Mouse (Mus musculus) midbrain, embryonic 10.5 days (tissue): ENCODE results near the gene Gm49325. TPM values are rescaled to one million over a fixed set of nuclear protein-coding genes. Genes with fewer than 3 reads are reported as not detected.

Experiments
- DNase-seq: peaks from one replicate; pipeline ENCODE4 v3.0.0-alpha.2; 2017; ENCODE audit warnings: low spot score
- H3K27ac ChIP-seq: fragments of 300-500 bp; sonication (generic); replicated peaks from 2 replicates; pipeline ENCODE4 v1.5.1; 2016; ENCODE audit warnings: mild to moderate bottlenecking
- H3K27me3 ChIP-seq: fragments of 300-500 bp; sonication (generic); 2 replicates; pipeline ENCODE4 v1.6.1; 2016; ENCODE audit warnings: low read depth, mild to moderate bottlenecking; ENCODE audit not compliant: poor library complexity, severe bottlenecking
- H3K36me3 ChIP-seq: fragments of 300-500 bp; sonication (generic); 2 replicates; pipeline ENCODE4 v1.6.1; 2016; ENCODE audit warnings: mild to moderate bottlenecking, moderate library complexity
- H3K4me1 ChIP-seq: fragments of 300-500 bp; sonication (generic); 2 replicates; pipeline ENCODE4 v1.6.1; 2016
- H3K4me3 ChIP-seq: fragments of 300-500 bp; sonication (generic); 2 replicates; pipeline ENCODE4 v1.5.1; 2016; ENCODE audit warnings: mild to moderate bottlenecking, moderate library complexity
- H3K9me3 ChIP-seq: fragments of 300-500 bp; sonication (generic); replicated peaks from 2 replicates; pipeline ENCODE4 v1.6.1; 2016; ENCODE audit warnings: mild to moderate bottlenecking
- WGBS: fragments of 180-500 bp; shearing (Covaris S2); methylation state at CpG from one replicate; pipeline ENCODE4 v1.1.7; 2016; 5-methylcytosine and 5-hydroxymethylcytosine counted together
- polyA plus RNA-seq: library from polyadenylated mRNA; unstranded; fragments of >200 nt; fragmentation: Nextera tagmentation; extraction: Ambion mirVana; gene quantifications from 2 replicates; pipeline ENCODE4 v1.2.1, GENCODE M21; 2016

Gene Gm49325
- polyA plus RNA-seq, 1 experiment from 2014 or later, result 2.2 TPM

DNA sequence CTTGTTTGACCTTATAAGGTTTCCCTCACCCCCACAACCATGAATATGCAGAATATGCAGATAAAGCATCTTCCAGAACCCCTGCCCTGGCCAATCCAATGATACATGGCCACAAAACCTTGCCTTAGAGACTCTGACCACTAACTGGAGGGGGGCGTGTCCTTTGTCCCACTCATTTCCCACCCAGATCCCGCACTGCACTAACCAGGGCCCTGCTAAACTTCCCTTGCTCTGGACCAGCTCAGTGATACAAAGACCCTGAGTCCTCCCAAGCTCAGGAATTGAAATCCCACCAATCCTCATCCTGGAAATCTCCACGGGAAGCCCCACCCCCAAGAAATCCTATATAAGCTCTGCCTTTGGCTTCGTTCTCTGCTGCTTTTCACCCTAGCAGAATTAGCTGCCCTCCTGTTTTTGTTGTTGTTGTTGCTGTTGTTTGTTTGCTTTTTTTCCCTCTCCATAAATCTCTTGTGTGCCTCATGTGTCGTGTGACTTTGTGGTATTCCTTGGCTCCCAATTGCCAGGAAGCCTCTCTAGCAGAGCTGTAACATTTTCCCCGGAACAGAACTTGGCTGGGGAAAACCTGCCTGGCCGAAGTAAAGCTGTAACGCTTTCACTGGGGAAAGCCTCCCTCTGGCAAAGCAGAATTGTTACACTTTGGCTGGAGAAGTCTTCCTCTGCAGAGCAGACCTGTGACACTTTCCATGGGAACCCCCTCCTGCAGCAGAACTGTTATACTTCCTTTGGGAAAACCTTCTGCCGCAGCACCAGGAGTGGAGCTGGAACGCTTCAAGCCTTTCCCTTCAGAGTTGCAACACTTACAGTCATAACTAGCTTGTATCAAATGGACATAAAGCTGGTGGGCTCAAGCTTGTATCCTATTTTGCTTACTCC, 25.7 kb upstream of the Gm49325 start:
- no peaks in the 10 kb centered on the region for H3K36me3 ChIP-seq
- H3K27ac ChIP-seq, result no peak overlapping the region
- H3K9me3 ChIP-seq, result no peaks in the 10 kb centered on the region
- WGBS, result 65% methylated on average over 10 of the region's 10 CpGs
- no peak overlapping the region for H3K4me3 ChIP-seq
- no peaks in the 10 kb centered on the region for H3K27me3 ChIP-seq
- peaks cover 32% of the 10 kb centered on the region for H3K4me1 ChIP-seq
- no peak for DNase-seq

DNA sequence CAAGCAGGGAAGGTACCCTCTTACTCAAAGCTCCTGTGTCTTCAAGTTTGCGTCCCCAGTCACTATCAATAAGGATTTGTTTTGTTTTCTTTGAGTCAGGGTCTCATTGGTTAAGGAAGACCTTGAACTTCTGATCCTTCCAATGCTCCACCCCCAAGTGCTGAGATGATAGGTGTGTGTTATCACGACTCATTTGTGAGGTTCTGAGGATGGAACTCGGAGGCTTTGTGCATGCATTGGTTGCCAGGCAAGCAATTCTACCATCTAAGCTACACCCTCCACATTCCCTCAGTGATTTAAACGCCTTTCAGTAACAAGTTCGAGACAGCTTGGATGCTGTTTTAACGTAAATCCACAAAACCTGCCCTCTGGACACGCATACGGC, 25.0 kb upstream of the Gm49325 start:
- peaks cover 32% of the 10 kb centered on the region for H3K4me1 ChIP-seq
- H3K9me3 ChIP-seq, result no peaks in the 10 kb centered on the region
- H3K27ac ChIP-seq, result peak overlapping the region; percentile 90
- no peaks in the 10 kb centered on the region for H3K27me3 ChIP-seq
- H3K36me3 ChIP-seq, result 0 out of 2 replicates have a peak, but pooled peaks cover 5% of the 10 kb centered on the region
- no peak for DNase-seq
- H3K4me3 ChIP-seq, result peak overlapping the region; percentile 89
- WGBS, result 14% methylated on average over 8 of the region's 8 CpGs

DNA sequence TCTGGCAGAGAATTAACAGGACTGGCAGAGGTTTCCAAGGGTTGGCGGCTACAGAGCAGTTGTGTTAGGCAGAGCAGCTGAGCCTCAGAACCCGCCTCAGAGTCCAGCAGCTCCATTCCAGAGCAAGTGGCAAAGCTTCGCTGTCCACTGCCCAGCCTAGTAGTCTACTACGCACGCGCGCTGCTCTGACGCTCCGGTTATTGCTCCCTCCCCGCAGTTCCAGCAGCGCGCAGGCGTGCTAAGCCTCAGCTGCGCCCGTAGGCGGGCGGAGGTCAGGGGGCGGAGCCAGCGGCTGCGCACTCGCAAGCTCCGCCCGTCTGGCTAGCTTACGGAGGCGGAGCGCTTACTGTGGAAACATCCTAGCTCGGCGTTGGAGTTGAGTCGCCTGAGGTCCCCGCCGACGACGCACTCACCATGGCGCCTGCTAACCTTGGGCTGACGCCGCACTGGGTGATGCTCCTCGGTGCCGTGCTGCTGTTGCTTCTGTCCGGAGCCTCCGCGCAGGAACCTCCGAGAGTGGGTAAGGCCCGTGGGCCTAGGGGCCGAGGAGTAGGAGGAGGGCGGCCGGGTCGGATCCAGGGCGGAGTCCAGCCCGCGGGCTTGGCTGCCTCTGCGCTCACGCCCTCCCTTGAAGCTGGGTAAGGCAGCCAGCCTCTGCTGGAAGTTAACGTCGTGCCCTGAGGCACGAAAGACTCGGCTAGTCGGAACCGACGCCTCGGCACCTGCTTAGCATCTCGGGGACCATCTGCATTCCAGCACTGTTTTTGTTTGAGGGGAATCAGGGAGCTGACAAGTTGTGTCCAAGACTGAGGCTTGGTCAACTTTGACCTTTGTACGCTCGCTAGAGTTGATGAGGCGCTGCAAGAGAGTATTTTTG, 24.4 kb upstream of the Gm49325 start, which contains the start of gene Pttg1ip:
Pttg1ip (plus strand) TSS at position 313 of the 877 bp plus-strand sequence.
- Histone ChIP-seq H3K27me3 (no peaks in the 10 kb centered on the region), H3K9me3 (no peaks in the 10 kb centered on the region), H3K36me3 (peaks cover 7% of the 10 kb centered on the region; the same call in 1 of the 2 replicates), H3K4me3 (peak within 1 kb of the TSS; percentile 89), H3K27ac (peak within 1 kb of the TSS; percentile 90), H3K4me1 (peaks cover 32% of the 10 kb centered on the region)
- under 1% methylated on average over 64 of the region's 64 CpGs for WGBS
- DNase-seq, result peak; percentile 95

DNA sequence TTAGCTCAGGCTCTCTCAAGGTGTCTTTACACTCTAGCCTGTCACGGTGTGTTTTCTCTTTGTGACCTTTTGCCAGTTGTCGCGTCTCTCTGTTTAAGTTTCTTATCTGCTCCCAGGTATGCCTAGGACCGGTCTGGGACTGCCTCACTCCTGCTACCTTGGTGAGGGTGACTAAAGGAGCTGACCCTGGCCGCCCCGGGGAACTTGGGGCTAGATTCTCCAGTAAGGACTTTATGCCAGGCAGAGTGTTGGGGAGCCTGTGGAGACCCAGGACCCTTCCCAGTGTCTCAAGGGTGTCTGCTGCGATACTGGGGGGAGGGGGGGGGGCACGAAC, 23.7 kb upstream of the Gm49325 start:
- peaks cover 13% of the 10 kb centered on the region for H3K36me3 ChIP-seq
- H3K4me1 ChIP-seq, result peaks cover 32% of the 10 kb centered on the region
- DNase-seq, result no peak
- no peaks in the 10 kb centered on the region for H3K27me3 ChIP-seq
- WGBS, result 12% methylated on average over 8 of the region's 8 CpGs
- no peaks in the 10 kb centered on the region for H3K9me3 ChIP-seq
- H3K27ac ChIP-seq, result peak overlapping the region; percentile 90
- peak overlapping the region; percentile 89 for H3K4me3 ChIP-seq

DNA sequence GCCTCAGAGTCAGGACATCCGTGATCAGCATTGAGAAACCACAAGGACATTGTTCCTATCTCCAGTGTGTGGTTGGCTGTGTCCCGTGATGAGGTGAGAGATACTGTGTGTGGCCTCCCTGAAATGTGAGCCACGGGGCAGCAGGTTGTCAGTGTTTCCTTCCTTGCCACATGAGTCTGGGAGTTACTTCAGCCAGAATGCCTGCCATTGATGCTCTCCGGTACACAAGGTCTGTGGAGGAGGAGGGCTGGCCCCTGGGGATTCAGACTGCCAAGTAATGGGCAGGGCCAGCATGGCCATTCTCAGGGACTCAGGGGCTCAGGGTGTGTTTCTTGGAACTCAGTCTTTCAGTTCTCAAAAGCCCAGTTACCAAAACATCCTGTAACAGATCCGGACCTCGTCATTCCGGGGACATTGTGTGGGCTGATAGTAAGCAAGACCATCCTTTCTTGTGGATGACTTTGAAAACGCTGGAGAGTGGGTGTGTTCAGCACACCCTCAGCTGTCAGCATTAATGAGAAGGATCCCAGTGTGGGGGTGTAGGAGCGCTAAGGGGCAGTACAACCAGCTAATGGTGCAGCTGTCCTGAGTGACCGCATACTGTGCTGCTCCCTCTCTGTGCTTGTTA, 22.1 kb upstream of the Gm49325 start:
- Histone ChIP-seq H3K4me3 (no peak overlapping the region), H3K36me3 (peaks cover 27% of the 10 kb centered on the region), H3K27ac (no peak overlapping the region), H3K9me3 (no peaks in the 10 kb centered on the region), H3K4me1 (peaks cover 36% of the 10 kb centered on the region), H3K27me3 (no peaks in the 10 kb centered on the region)
- 86% methylated on average over 10 of the region's 10 CpGs for WGBS
- DNase-seq, result no peak

GRCm38 (mm10) chr10:77586637-77587036, 19.4 kb upstream of the Gm49325 start:
- Histone ChIP-seq H3K4me3 (no peak overlapping the region), H3K4me1 (peaks cover 33% of the 10 kb centered on the region), H3K27me3 (no peaks in the 10 kb centered on the region), H3K36me3 (peaks cover 53% of the 10 kb centered on the region), H3K9me3 (no peaks in the 10 kb centered on the region), H3K27ac (no peak overlapping the region)
- WGBS, result 93% methylated on average over 3 of the region's 3 CpGs
- DNase-seq, result no peak

GRCm38 (mm10) chr10:77587091-77587775, 18.8 kb upstream of the Gm49325 start:
- H3K36me3 ChIP-seq, result peaks cover 57% of the 10 kb centered on the region
- H3K27ac ChIP-seq, result no peak overlapping the region
- H3K4me1 ChIP-seq, result peaks cover 27% of the 10 kb centered on the region
- WGBS, result 92% methylated on average over 6 of the region's 6 CpGs
- H3K4me3 ChIP-seq, result no peak overlapping the region
- no peaks in the 10 kb centered on the region for H3K27me3 ChIP-seq
- no peaks in the 10 kb centered on the region for H3K9me3 ChIP-seq
- DNase-seq, result no peak

DNA sequence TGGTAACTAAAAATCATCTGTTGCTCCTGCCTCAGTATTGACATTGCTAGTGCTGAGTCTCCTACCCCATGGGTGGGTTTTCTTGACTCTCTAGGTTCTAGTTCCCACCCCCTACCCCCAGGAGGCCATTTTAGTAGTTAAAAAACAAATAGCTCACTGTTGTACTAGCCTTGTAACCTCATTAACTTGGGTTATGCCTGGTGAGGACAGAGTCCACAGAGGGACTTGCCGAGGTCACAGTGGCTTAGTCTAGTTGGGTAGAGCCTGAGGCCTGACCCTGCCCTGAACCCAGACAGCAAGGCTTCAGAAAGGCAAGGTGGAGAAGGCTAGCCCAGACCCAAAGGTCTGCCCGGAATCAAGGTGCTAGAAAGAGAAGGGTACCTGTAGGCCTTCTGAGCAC, 18.0 kb upstream of the Gm49325 start:
- Histone ChIP-seq H3K4me1 (peaks cover 19% of the 10 kb centered on the region), H3K27me3 (no peaks in the 10 kb centered on the region), H3K27ac (no peak overlapping the region), H3K4me3 (no peak overlapping the region), H3K9me3 (no peaks in the 10 kb centered on the region), H3K36me3 (peaks cover 65% of the 10 kb centered on the region)
- 95% methylated on average over 2 of the region's 2 CpGs for WGBS
- no peak for DNase-seq

DNA sequence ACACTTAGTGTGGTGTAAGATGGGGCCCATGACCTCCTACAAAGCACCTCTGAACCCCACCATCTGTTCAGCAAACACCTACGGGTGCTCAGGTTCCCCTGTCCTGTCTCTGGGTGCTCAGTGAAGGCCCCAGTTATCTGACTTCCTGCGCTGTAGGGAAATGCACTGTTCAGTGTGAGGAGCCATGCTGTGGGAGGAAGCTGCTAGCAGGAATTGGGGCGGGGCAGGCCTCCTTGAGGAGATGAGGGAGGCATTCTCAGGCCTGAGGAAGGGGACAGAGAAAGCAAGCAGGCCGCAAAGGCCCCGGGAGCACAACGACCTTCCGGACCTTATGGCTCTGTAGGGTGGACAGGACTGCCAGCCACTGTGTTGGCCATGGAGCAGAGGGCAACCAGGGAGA, 16.9 kb upstream of the Gm49325 start:
- no peaks in the 10 kb centered on the region for H3K27me3 ChIP-seq
- no peak overlapping the region for H3K4me3 ChIP-seq
- no peaks in the 10 kb centered on the region for H3K9me3 ChIP-seq
- H3K27ac ChIP-seq, result no peak overlapping the region
- peaks cover 9% of the 10 kb centered on the region; the same call in 1 of the 2 replicates for H3K4me1 ChIP-seq
- DNase-seq, result no peak
- H3K36me3 ChIP-seq, result peaks cover 76% of the 10 kb centered on the region
- 81% methylated on average over 7 of the region's 7 CpGs for WGBS

GRCm38 (mm10) chr10:77589749-77590148, 16.2 kb upstream of the Gm49325 start:
- DNase-seq, result no peak
- peaks cover 83% of the 10 kb centered on the region for H3K36me3 ChIP-seq
- H3K27ac ChIP-seq, result no peak overlapping the region
- no peak overlapping the region for H3K4me3 ChIP-seq
- peaks cover 9% of the 10 kb centered on the region; the same call in 1 of the 2 replicates for H3K4me1 ChIP-seq
- no peaks in the 10 kb centered on the region for H3K9me3 ChIP-seq
- H3K27me3 ChIP-seq, result no peaks in the 10 kb centered on the region
- 88% methylated on average over 8 of the region's 8 CpGs for WGBS

DNA sequence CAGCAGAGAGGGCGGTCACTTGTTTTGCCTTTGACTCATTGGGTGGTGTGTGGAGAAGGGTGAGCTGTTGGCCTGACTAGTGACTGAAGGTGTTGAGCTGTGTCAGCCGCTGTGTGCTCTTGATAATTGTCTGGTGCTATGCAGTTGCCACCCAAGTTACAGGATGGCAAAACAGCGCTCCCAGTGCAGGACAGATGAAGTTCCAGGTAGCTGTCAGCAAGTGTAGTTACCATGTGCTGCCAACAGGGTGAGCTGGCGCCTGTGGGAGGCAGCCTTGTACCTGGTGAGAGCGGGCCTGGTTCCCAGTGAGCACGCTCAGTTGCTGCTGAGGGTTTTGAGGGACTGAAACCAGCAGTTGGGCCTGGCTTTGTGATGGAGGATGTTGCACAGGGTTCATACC, 15.2 kb upstream of the Gm49325 start:
- no peak overlapping the region for H3K4me3 ChIP-seq
- H3K27me3 ChIP-seq, result no peaks in the 10 kb centered on the region
- peaks cover 90% of the 10 kb centered on the region for H3K36me3 ChIP-seq
- H3K27ac ChIP-seq, result no peak overlapping the region
- 44% methylated on average over 6 of the region's 6 CpGs for WGBS
- peak; percentile 59 for DNase-seq
- H3K4me1 ChIP-seq, result peaks cover 9% of the 10 kb centered on the region; the same call in 1 of the 2 replicates
- H3K9me3 ChIP-seq, result no peaks in the 10 kb centered on the region

GRCm38 (mm10) chr10:77591546-77591945, 14.5 kb upstream of the Gm49325 start:
- Histone ChIP-seq H3K4me3 (no peak overlapping the region), H3K27ac (no peak overlapping the region), H3K4me1 (peaks cover 9% of the 10 kb centered on the region; the same call in 1 of the 2 replicates), H3K27me3 (no peaks in the 10 kb centered on the region), H3K36me3 (peaks cover 93% of the 10 kb centered on the region), H3K9me3 (no peaks in the 10 kb centered on the region)
- no peak for DNase-seq
- WGBS, result 84% methylated on average over 6 of the region's 6 CpGs
